Mouse (Mus musculus): ENCODE data around the gene Stx11. TPM values are rescaled to one million over a fixed set of nuclear protein-coding genes. Genes with fewer than 3 reads are reported as not detected.

Stx11 gene
- polyA plus RNA-seq, 1 experiment = 10.5 TPM

GRCm38 (mm10) chr10:12911451-12911850 lies 52.6 kb downstream of the Stx11 start:
- Histone ChIP-seq H3K36me3 (ENCODE audit: control insufficient read depth, insufficient read depth, low read length) (no peaks in the 10 kb centered on the region), H3K4me1 (replicated peaks; ENCODE audit: control insufficient read depth, insufficient read depth, low read length) (peaks cover 2% of the 10 kb centered on the region), H3K27ac (ENCODE audit: control insufficient read depth, insufficient read depth, low read length) (no peak overlapping the region), H3K27me3 (ENCODE audit: control insufficient read depth, insufficient read depth, low read length) (no peaks in the 10 kb centered on the region), H3K4me3 (ENCODE audit: control insufficient read depth, insufficient read depth, low read length) (no peak overlapping the region)
- TF ChIP-seq POLR2A (IDR thresholded peaks at IDR 0.05; ENCODE audit: control insufficient read depth, extremely low read depth, insufficient read depth, low read length, poor library complexity) = no peak
- 93% methylated on average over 13 of the region's 13 CpGs for WGBS
- DNase-seq = no peak

- H3K27me3 ChIP-seq (ENCODE audit: control insufficient read depth, insufficient read depth, low read length) = no peaks in the 10 kb centered on the region
- H3K4me1 ChIP-seq (replicated peaks; ENCODE audit: control insufficient read depth, insufficient read depth, low read length) = peaks cover 2% of the 10 kb centered on the region
- WGBS = 97% methylated on average over 2 of the region's 2 CpGs
- H3K36me3 ChIP-seq (ENCODE audit: control insufficient read depth, insufficient read depth, low read length) = no peaks in the 10 kb centered on the region
- no peak overlapping the region for H3K27ac ChIP-seq (ENCODE audit: control insufficient read depth, insufficient read depth, low read length)
- TF ChIP-seq CTCF (IDR thresholded peaks at IDR 0.05; ENCODE audit: borderline replicate concordance, control insufficient read depth, extremely low read depth, insufficient read depth, low read length, poor library complexity) (no peak), POLR2A (IDR thresholded peaks at IDR 0.05; ENCODE audit: control insufficient read depth, extremely low read depth, insufficient read depth, low read length, poor library complexity) (no peak)
- no peak for DNase-seq
- H3K4me3 ChIP-seq (ENCODE audit: control insufficient read depth, insufficient read depth, low read length) = no peak overlapping the region
Observed at GRCm38 (mm10) chr10:12909891-12910290, 54.2 kb downstream of the Stx11 start.

- peaks cover 2% of the 10 kb centered on the region for H3K4me1 ChIP-seq (replicated peaks; ENCODE audit: control insufficient read depth, insufficient read depth, low read length)
- no peak for DNase-seq
- no peaks in the 10 kb centered on the region for H3K27me3 ChIP-seq (ENCODE audit: control insufficient read depth, insufficient read depth, low read length)
- 86% methylated on average over 1 of the region's 1 CpGs for WGBS
- H3K36me3 ChIP-seq (ENCODE audit: control insufficient read depth, insufficient read depth, low read length) = no peaks in the 10 kb centered on the region
- H3K27ac ChIP-seq (ENCODE audit: control insufficient read depth, insufficient read depth, low read length) = no peak overlapping the region
- TF ChIP-seq CTCF (IDR thresholded peaks at IDR 0.05; ENCODE audit: borderline replicate concordance, control insufficient read depth, extremely low read depth, insufficient read depth, low read length, poor library complexity) (no peak), POLR2A (IDR thresholded peaks at IDR 0.05; ENCODE audit: control insufficient read depth, extremely low read depth, insufficient read depth, low read length, poor library complexity) (no peak)
- H3K4me3 ChIP-seq (ENCODE audit: control insufficient read depth, insufficient read depth, low read length) = no peak overlapping the region
Observed at GRCm38 (mm10) chr10:12909179-12909578, 54.9 kb downstream of the Stx11 start.

GRCm38 (mm10) chr10:12904140-12904528 lies 60.0 kb downstream of the Stx11 start:
- TF ChIP-seq CTCF (IDR thresholded peaks at IDR 0.05; ENCODE audit: borderline replicate concordance, control insufficient read depth, extremely low read depth, insufficient read depth, low read length, poor library complexity) = no peak
- TF ChIP-seq POLR2A (IDR thresholded peaks at IDR 0.05; ENCODE audit: control insufficient read depth, extremely low read depth, insufficient read depth, low read length, poor library complexity) = no peak
- Histone ChIP-seq H3K4me1 (replicated peaks; ENCODE audit: control insufficient read depth, insufficient read depth, low read length) (no peaks in the 10 kb centered on the region), H3K36me3 (ENCODE audit: control insufficient read depth, insufficient read depth, low read length) (no peaks in the 10 kb centered on the region), H3K27me3 (ENCODE audit: control insufficient read depth, insufficient read depth, low read length) (no peaks in the 10 kb centered on the region), H3K27ac (ENCODE audit: control insufficient read depth, insufficient read depth, low read length) (no peak overlapping the region), H3K4me3 (ENCODE audit: control insufficient read depth, insufficient read depth, low read length) (no peak overlapping the region)
- no peak for DNase-seq
- 91% methylated on average over 5 of the region's 5 CpGs for WGBS

- no peaks in the 10 kb centered on the region for H3K36me3 ChIP-seq (ENCODE audit: control insufficient read depth, insufficient read depth, low read length)
- TF ChIP-seq POLR2A (IDR thresholded peaks at IDR 0.05; ENCODE audit: control insufficient read depth, extremely low read depth, insufficient read depth, low read length, poor library complexity) = no peak
- no peak for TF ChIP-seq CTCF (IDR thresholded peaks at IDR 0.05; ENCODE audit: borderline replicate concordance, control insufficient read depth, extremely low read depth, insufficient read depth, low read length, poor library complexity)
- H3K4me3 ChIP-seq (ENCODE audit: control insufficient read depth, insufficient read depth, low read length) = no peak overlapping the region
- no peak for DNase-seq
- no peaks in the 10 kb centered on the region for H3K27me3 ChIP-seq (ENCODE audit: control insufficient read depth, insufficient read depth, low read length)
- WGBS = 67% methylated on average over 5 of the region's 5 CpGs
- no peaks in the 10 kb centered on the region for H3K4me1 ChIP-seq (replicated peaks; ENCODE audit: control insufficient read depth, insufficient read depth, low read length)
- H3K27ac ChIP-seq (ENCODE audit: control insufficient read depth, insufficient read depth, low read length) = no peak overlapping the region
Observed at GRCm38 (mm10) chr10:12903440-12904139, 60.5 kb downstream of the Stx11 start.

GRCm38 (mm10) chr10:12899901-12900300 lies 64.2 kb downstream of the Stx11 start:
- TF ChIP-seq POLR2A (IDR thresholded peaks at IDR 0.05; ENCODE audit: control insufficient read depth, extremely low read depth, insufficient read depth, low read length, poor library complexity) = no peak
- no peak for TF ChIP-seq CTCF (IDR thresholded peaks at IDR 0.05; ENCODE audit: borderline replicate concordance, control insufficient read depth, extremely low read depth, insufficient read depth, low read length, poor library complexity)
- DNase-seq = no peak
- 95% methylated on average over 5 of the region's 5 CpGs for WGBS
- Histone ChIP-seq H3K4me3 (ENCODE audit: control insufficient read depth, insufficient read depth, low read length) (no peak overlapping the region), H3K27me3 (ENCODE audit: control insufficient read depth, insufficient read depth, low read length) (no peaks in the 10 kb centered on the region), H3K27ac (ENCODE audit: control insufficient read depth, insufficient read depth, low read length) (no peak overlapping the region), H3K36me3 (ENCODE audit: control insufficient read depth, insufficient read depth, low read length) (no peaks in the 10 kb centered on the region), H3K4me1 (replicated peaks; ENCODE audit: control insufficient read depth, insufficient read depth, low read length) (no peaks in the 10 kb centered on the region)

- WGBS = 97% methylated on average over 3 of the region's 3 CpGs
- TF ChIP-seq CTCF (IDR thresholded peaks at IDR 0.05; ENCODE audit: borderline replicate concordance, control insufficient read depth, extremely low read depth, insufficient read depth, low read length, poor library complexity) (no peak), POLR2A (IDR thresholded peaks at IDR 0.05; ENCODE audit: control insufficient read depth, extremely low read depth, insufficient read depth, low read length, poor library complexity) (no peak)
- Histone ChIP-seq H3K27me3 (ENCODE audit: control insufficient read depth, insufficient read depth, low read length) (no peaks in the 10 kb centered on the region), H3K4me3 (ENCODE audit: control insufficient read depth, insufficient read depth, low read length) (no peak overlapping the region), H3K4me1 (replicated peaks; ENCODE audit: control insufficient read depth, insufficient read depth, low read length) (no peaks in the 10 kb centered on the region), H3K27ac (ENCODE audit: control insufficient read depth, insufficient read depth, low read length) (no peak overlapping the region), H3K36me3 (ENCODE audit: control insufficient read depth, insufficient read depth, low read length) (no peaks in the 10 kb centered on the region)
- no peak for DNase-seq
Observed at GRCm38 (mm10) chr10:12893339-12893738, 70.8 kb downstream of the Stx11 start.
